Mouse (Mus musculus): ENCODE measurements around the gene Hist2h2ab.
"Not testable (repeated sequence)": the region's sequence is repeated elsewhere in the genome, so short reads cannot be mapped to it uniquely, and the experiment has no call there.

The Hist2h2ab gene

GRCm38 (mm10) chr3:96237904-96238511 lies 18.3 kb downstream of the Hist2h2ab start:
- DNase-seq (ENCODE audit: low spot score) = no peak

- DNase-seq (ENCODE audit: low spot score) = not testable (repeated sequence)
Observed at GRCm38 (mm10) chr3:96238954-96239793, 19.5 kb downstream of the Hist2h2ab start, which contains the start of gene Hist2h3c2. TSS of gene Hist2h3c2 (minus strand) at chr3:96239127.

- peak; percentile 89 for DNase-seq (ENCODE audit: low spot score)
Observed at GRCm38 (mm10) chr3:96239949-96240798, 20.5 kb downstream of the Hist2h2ab start, which contains the start of gene Hist2h2aa2. TSS of gene Hist2h2aa2 (minus strand) at chr3:96240276.

GRCm38 (mm10) chr3:96240799-96241197 lies 21.1 kb downstream of the Hist2h2ab start:
- DNase-seq (ENCODE audit: low spot score) = no peak

GRCm38 (mm10) chr3:96243921-96244572 lies 24.4 kb downstream of the Hist2h2ab start:
- DNase-seq (ENCODE audit: low spot score) = no peak

- peak; percentile 84 for DNase-seq (ENCODE audit: low spot score)
Observed at GRCm38 (mm10) chr3:96245003-96245886, 25.6 kb downstream of the Hist2h2ab start, which contains the start of gene Hist2h2aa1. TSS of gene Hist2h2aa1 (plus strand) at chr3:96245497.

- DNase-seq (ENCODE audit: low spot score) = not testable (repeated sequence)
Observed at GRCm38 (mm10) chr3:96246018-96246417, 26.4 kb downstream of the Hist2h2ab start.

GRCm38 (mm10) chr3:96246427-96246856 lies 26.8 kb downstream of the Hist2h2ab start, which contains the start of gene Hist2h3c1:
TSS of gene Hist2h3c1 (plus strand) at chr3:96246685.
- DNase-seq (ENCODE audit: low spot score) = not testable (repeated sequence)

- DNase-seq (ENCODE audit: low spot score) = no peak
Observed at GRCm38 (mm10) chr3:96247356-96248140, 27.9 kb downstream of the Hist2h2ab start.

- no peak for DNase-seq (ENCODE audit: low spot score)
Observed at GRCm38 (mm10) chr3:96248141-96249033, 28.7 kb downstream of the Hist2h2ab start.

GRCm38 (mm10) chr3:96249034-96249345 lies 29.3 kb downstream of the Hist2h2ab start:
- DNase-seq (ENCODE audit: low spot score) = no peak

GRCm38 (mm10) chr3:96250890-96251289 lies 31.2 kb downstream of the Hist2h2ab start:
- no peak for DNase-seq (ENCODE audit: low spot score)

- DNase-seq (ENCODE audit: low spot score) = no peak
Observed at GRCm38 (mm10) chr3:96251787-96252186, 32.1 kb downstream of the Hist2h2ab start.

- no peak for DNase-seq (ENCODE audit: low spot score)
Observed at GRCm38 (mm10) chr3:96254683-96255355, 35.2 kb downstream of the Hist2h2ab start.

- DNase-seq (ENCODE audit: low spot score) = no peak
Observed at GRCm38 (mm10) chr3:96255926-96256593, 36.4 kb downstream of the Hist2h2ab start.

- DNase-seq (ENCODE audit: low spot score) = no peak
Observed at GRCm38 (mm10) chr3:96257190-96257589, 37.5 kb downstream of the Hist2h2ab start.

- no peak for DNase-seq (ENCODE audit: low spot score)
Observed at GRCm38 (mm10) chr3:96260220-96260619, 40.6 kb downstream of the Hist2h2ab start.

GRCm38 (mm10) chr3:96261623-96262022 lies 42.0 kb downstream of the Hist2h2ab start:
- no peak for DNase-seq (ENCODE audit: low spot score)
